Mouse (Mus musculus): Measurements from ENCODE around the gene Mum1.
A peak's percentile ranks its signal among the peaks of the same experiment; 100 is the strongest.

Gene Mum1

GRCm38 (mm10) chr10:80226416-80227165, at the start of gene Mum1:
Gene Mum1, plus strand, starts transcription at chr10:80226434.
- peak within 1 kb of the TSS; percentile 92 for H3K4me3 ChIP-seq (replicated peaks; ENCODE audit: low read length)
- no peak for TF ChIP-seq POU5F1 (IDR thresholded peaks at IDR 0.05; ENCODE audit: borderline replicate concordance, low read length)
- TF ChIP-seq CTCF (conservative IDR thresholded peaks at IDR 0.05; ENCODE audit: low read length), result no peak
- no peak for TF ChIP-seq NANOG (IDR thresholded peaks at IDR 0.05; ENCODE audit: borderline replicate concordance, low read length)
- peaks cover 42% of the 10 kb centered on the region for H3K36me3 ChIP-seq (ENCODE audit: insufficient read depth, low read length)
- peaks cover 65% of the 10 kb centered on the region for H3K4me1 ChIP-seq (replicated peaks; ENCODE audit: low read depth, low read length)
- H3K9me3 ChIP-seq (ENCODE audit: low read length), result no peaks in the 10 kb centered on the region
- H3K27me3 ChIP-seq (ENCODE audit: insufficient read depth, low read length), result no peaks in the 10 kb centered on the region

DNA sequence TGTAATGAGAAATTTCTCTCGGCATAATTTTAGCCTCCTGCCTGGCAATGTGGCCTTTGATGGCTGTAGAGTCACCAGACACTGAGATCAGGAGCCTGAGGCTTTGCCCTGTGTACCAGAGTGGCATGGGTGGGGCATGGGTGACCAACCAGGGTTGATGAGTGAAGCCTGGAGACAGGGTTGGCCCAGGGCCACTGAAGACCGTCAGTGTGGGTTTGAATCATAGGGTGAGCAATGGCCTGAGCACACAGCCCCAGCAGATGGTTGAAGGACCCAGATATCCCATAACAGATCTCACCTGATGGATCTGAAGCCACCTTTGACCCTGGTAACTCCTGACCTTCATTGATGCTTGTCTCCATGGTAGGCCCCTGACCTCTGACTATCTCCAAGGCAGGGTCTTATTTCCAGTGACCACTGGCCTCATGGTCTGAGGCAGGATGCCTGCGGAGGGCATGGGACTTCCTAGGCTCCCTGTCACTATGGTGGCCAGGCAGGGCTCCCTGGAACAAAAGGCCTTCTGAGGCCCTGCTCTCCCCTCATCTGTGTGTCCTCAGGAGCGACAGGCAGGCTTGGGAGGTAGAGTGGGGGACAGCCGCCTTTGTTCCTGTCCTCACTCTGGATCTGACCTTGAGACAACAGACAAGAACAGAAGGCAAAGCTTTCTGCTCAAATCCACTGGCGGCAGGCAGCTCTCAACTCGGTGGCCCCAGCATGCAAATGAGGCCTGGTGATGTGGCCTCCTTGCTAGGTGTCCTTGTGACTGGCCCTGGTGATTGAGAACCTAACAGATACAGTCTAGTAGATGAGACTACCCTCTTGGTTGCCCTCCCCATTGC, 48.6 kb upstream of the Mum1 start:
- H3K4me1 ChIP-seq (replicated peaks; ENCODE audit: low read depth, low read length), result peaks cover 55% of the 10 kb centered on the region
- peaks cover 47% of the 10 kb centered on the region for H3K27me3 ChIP-seq (ENCODE audit: insufficient read depth, low read length)
- no peak overlapping the region for H3K4me3 ChIP-seq (replicated peaks; ENCODE audit: low read length)
- peaks cover 18% of the 10 kb centered on the region; the same call in 1 of the 2 replicates for H3K36me3 ChIP-seq (ENCODE audit: insufficient read depth, low read length)
- no peak for TF ChIP-seq POU5F1 (IDR thresholded peaks at IDR 0.05; ENCODE audit: borderline replicate concordance, low read length)
- TF ChIP-seq NANOG (IDR thresholded peaks at IDR 0.05; ENCODE audit: borderline replicate concordance, low read length), result no peak
- TF ChIP-seq CTCF (conservative IDR thresholded peaks at IDR 0.05; ENCODE audit: low read length), result no peak
- no peaks in the 10 kb centered on the region for H3K9me3 ChIP-seq (ENCODE audit: low read length)

DNA sequence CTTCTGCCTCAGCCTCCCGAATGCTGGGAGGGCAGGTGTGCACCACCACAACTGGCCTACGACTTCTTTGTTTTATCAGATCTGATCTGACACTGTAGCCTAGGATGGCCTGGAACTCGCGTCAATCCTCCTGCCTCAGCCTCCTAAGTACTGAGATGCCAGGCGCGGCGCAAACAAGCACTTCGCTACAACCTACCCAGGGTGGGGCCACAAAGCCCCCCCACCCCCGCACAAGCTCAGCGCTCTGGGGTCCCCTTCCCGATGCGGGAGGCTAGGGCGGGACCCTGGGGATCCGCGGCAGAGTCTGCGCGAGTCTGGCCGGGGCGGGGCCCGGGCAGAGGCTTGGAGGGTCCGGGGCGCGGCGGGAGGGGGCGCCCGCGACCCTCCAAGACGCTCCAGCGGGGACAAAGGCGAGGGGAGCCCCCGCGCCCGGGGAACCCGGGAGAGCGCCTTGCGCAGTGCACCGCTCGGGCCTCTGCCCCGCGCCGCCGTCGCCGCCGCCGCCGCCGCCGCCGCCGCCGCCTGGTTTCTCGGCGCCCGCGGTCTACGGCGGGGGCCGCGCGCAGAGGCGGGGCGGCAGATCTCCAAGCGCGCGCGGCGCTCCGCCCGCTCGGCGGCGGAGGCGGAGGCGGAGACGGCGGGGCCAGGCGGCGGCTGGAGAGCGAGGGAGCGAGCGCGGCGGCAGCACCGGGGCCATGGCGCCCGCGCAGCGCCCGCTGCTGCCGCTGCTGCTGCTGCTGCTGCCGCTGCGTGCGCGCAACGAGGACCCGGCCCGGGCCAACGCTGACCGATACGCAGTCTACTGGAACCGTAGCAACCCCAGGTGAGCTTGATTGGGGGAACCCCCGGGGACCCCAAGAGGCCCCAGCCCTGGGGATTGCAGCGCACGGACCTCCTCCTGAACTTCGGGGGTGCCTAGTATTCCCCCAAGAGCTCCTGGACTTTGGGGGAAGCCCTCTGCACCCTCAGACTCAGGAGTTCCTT, 46.9 kb upstream of the Mum1 start, which contains the start of gene Efna2:
TSS of gene Efna2 (plus strand) at position 415 of the 984 bp plus-strand sequence.
- peaks cover 15% of the 10 kb centered on the region; the same call in 1 of the 2 replicates for H3K36me3 ChIP-seq (ENCODE audit: insufficient read depth, low read length)

DNA sequence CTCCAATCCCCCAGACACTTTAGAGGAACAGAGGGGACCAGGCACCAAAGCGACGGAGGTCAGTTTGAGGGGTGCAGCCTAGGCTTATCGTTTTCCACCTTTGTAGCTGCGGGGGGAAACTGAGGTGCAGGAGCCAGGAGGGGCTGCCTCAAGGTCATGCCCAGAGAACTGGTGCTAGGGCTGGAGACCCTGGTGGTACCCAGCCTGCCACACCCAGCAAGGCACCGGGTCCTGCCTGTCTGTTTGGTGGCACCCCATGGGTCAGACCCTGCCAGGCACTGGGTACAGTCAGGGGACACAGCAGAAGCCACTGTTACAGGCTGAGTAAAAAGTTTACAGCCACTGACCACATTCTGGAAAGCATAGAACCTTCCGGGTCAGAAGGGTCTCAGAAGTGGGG, 45.9 kb upstream of the Mum1 start:
- Histone ChIP-seq H3K9me3 (ENCODE audit: low read length) (no peaks in the 10 kb centered on the region), H3K27me3 (ENCODE audit: insufficient read depth, low read length) (peaks cover 64% of the 10 kb centered on the region), H3K4me3 (replicated peaks; ENCODE audit: low read length) (peak overlapping the region; percentile 82), H3K4me1 (replicated peaks; ENCODE audit: low read depth, low read length) (peaks cover 43% of the 10 kb centered on the region), H3K36me3 (ENCODE audit: insufficient read depth, low read length) (peaks cover 10% of the 10 kb centered on the region; the same call in 1 of the 2 replicates)
- TF ChIP-seq POU5F1 (IDR thresholded peaks at IDR 0.05; ENCODE audit: borderline replicate concordance, low read length), result no peak
- TF ChIP-seq NANOG (IDR thresholded peaks at IDR 0.05; ENCODE audit: borderline replicate concordance, low read length), result no peak
- TF ChIP-seq CTCF (conservative IDR thresholded peaks at IDR 0.05; ENCODE audit: low read length), result no peak

More for the DNA sequence above, 46.9 kb upstream of the Mum1 start, which contains the start of gene Efna2:
- H3K4me1 ChIP-seq (replicated peaks; ENCODE audit: low read depth, low read length), result peaks cover 44% of the 10 kb centered on the region
- no peak for TF ChIP-seq POU5F1 (IDR thresholded peaks at IDR 0.05; ENCODE audit: borderline replicate concordance, low read length)
- no peak for TF ChIP-seq NANOG (IDR thresholded peaks at IDR 0.05; ENCODE audit: borderline replicate concordance, low read length)
- TF ChIP-seq CTCF (conservative IDR thresholded peaks at IDR 0.05; ENCODE audit: low read length), result no peak
- peaks cover 58% of the 10 kb centered on the region for H3K27me3 ChIP-seq (ENCODE audit: insufficient read depth, low read length)
- H3K9me3 ChIP-seq (ENCODE audit: low read length), result no peaks in the 10 kb centered on the region
- peak within 1 kb of the TSS; percentile 82 for H3K4me3 ChIP-seq (replicated peaks; ENCODE audit: low read length)

GRCm38 (mm10) chr10:80180823-80181222, 45.4 kb upstream of the Mum1 start:
- Histone ChIP-seq H3K27me3 (ENCODE audit: insufficient read depth, low read length) (peaks cover 65% of the 10 kb centered on the region), H3K36me3 (ENCODE audit: insufficient read depth, low read length) (peaks cover 10% of the 10 kb centered on the region; the same call in 1 of the 2 replicates), H3K4me1 (replicated peaks; ENCODE audit: low read depth, low read length) (peaks cover 46% of the 10 kb centered on the region), H3K4me3 (replicated peaks; ENCODE audit: low read length) (no peak overlapping the region), H3K9me3 (ENCODE audit: low read length) (no peaks in the 10 kb centered on the region)
- TF ChIP-seq POU5F1 (IDR thresholded peaks at IDR 0.05; ENCODE audit: borderline replicate concordance, low read length) (no peak), NANOG (IDR thresholded peaks at IDR 0.05; ENCODE audit: borderline replicate concordance, low read length) (no peak), CTCF (conservative IDR thresholded peaks at IDR 0.05; ENCODE audit: low read length) (no peak)

DNA sequence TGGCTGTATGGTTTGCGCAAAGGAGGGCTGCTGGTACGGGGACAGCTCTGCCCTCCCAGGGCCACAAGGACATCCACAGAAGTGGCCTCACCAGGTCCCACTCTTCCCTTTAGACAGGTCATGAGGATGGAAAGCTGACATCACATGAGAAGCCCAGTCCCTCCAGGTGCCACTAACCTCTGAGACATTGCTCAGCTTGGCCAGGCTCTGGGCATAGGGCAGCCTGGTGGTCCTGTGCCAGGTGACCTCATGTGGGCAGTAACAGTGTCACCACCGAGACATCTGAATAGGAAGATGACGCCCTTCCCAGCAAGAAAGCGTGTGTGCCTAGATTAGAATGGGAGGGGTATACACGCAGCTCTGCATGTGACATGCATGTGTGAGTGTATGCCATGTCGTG, 43.7 kb upstream of the Mum1 start:
- H3K27me3 ChIP-seq (ENCODE audit: insufficient read depth, low read length), result peaks cover 78% of the 10 kb centered on the region

DNA sequence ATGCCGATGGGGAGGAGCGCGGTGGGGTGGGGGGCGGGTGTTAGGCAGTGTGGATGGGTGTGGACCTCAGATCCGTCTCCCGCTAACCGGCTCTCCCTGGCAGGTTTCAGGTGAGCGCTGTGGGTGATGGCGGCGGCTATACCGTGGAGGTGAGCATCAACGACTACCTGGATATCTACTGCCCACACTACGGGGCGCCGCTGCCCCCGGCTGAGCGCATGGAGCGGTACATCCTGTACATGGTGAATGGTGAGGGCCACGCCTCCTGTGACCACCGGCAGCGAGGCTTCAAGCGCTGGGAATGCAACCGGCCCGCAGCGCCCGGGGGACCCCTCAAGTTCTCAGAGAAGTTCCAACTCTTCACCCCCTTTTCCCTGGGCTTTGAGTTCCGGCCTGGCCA, 39.6 kb upstream of the Mum1 start:
- peak overlapping the region; percentile 66 for H3K4me3 ChIP-seq (replicated peaks; ENCODE audit: low read length)
- 0 out of 2 replicates have a peak, but pooled peaks cover 7% of the 10 kb centered on the region for H3K36me3 ChIP-seq (ENCODE audit: insufficient read depth, low read length)
- peaks cover 54% of the 10 kb centered on the region for H3K4me1 ChIP-seq (replicated peaks; ENCODE audit: low read depth, low read length)
- TF ChIP-seq CTCF (conservative IDR thresholded peaks at IDR 0.05; ENCODE audit: low read length) (no peak), POU5F1 (IDR thresholded peaks at IDR 0.05; ENCODE audit: borderline replicate concordance, low read length) (no peak), NANOG (IDR thresholded peaks at IDR 0.05; ENCODE audit: borderline replicate concordance, low read length) (no peak)
- no peaks in the 10 kb centered on the region for H3K9me3 ChIP-seq (ENCODE audit: low read length)
- H3K27me3 ChIP-seq (ENCODE audit: insufficient read depth, low read length), result peaks cover 85% of the 10 kb centered on the region

More for the DNA sequence above, 43.7 kb upstream of the Mum1 start:
- H3K4me1 ChIP-seq (replicated peaks; ENCODE audit: low read depth, low read length), result peaks cover 62% of the 10 kb centered on the region
- peak overlapping the region; percentile 20; the same call in 1 of the 2 replicates for H3K4me3 ChIP-seq (replicated peaks; ENCODE audit: low read length)
- TF ChIP-seq POU5F1 (IDR thresholded peaks at IDR 0.05; ENCODE audit: borderline replicate concordance, low read length) (no peak), CTCF (conservative IDR thresholded peaks at IDR 0.05; ENCODE audit: low read length) (no peak), NANOG (IDR thresholded peaks at IDR 0.05; ENCODE audit: borderline replicate concordance, low read length) (no peak)
- H3K36me3 ChIP-seq (ENCODE audit: insufficient read depth, low read length), result no peaks in the 10 kb centered on the region
- H3K9me3 ChIP-seq (ENCODE audit: low read length), result no peaks in the 10 kb centered on the region
